Mouse (Mus musculus): ENCODE measurements around the gene Brd4. TPM values are rescaled to one million over a fixed set of nuclear protein-coding genes. Genes with fewer than 3 reads are reported as not detected.

Brd4 gene
- 132 and 134 TPM in 2 replicates for polyA plus RNA-seq (2016; fragmentation: Nextera tagmentation; extraction: Ambion mirVana)

DNA sequence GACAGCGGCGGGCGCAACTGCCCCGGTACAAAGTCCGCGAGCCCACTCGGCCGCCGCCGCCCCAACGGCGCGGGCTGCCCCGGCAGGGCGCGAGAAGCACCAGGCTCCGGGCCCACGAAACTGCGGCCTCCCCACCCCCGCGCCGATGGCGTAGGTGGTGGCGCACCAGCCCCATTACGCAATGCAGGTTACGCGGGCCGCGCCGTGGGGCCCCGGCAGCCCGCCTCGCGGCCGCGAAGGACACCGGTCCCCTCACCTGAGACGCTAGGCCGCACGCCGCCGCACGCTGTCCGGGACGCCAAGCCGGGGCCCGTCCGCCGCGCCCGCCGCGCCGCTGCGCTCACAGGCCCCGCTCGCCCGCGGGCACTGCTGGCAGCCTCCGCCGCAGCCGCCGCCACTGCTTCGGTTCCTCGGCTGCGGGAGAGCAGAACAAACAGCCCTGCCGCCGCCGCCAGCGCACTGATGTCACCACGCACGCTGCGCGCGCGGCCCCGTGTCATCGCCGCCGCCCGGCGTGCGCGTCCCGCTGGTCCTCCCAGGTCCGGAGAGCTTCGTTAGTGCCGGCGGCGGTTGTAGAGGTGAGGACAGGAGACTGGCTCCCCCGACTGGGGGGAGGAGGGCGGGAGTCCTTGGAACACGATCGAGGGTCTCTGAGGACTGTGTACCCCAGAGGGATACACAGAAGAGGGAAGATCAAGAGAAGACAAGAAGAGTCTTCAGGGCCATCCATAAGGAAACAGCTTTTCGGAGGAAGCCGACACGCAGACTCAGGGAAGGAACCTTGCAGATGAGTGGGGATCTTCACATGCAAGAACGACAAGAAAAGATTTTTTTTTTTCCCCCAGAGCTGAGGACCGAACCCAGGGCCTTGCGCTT is at the start of gene Brd4:
TSS of gene Brd4 (minus strand) at position 461 of the 876 bp plus-strand sequence.
- H3K4me3 ChIP-seq = peak within 1 kb of the TSS; percentile 87
- no peaks in the 10 kb centered on the region for H3K27me3 ChIP-seq (ENCODE audit: low read depth, poor library complexity, severe bottlenecking)
- DNase-seq (ENCODE audit: low spot score) = peak; percentile 98
- peak within 1 kb of the TSS; percentile 99 for H3K27ac ChIP-seq
- peaks cover 22% of the 10 kb centered on the region; the same call in 1 of the 2 replicates for H3K4me1 ChIP-seq
- H3K9me3 ChIP-seq (replicated peaks) = no peaks in the 10 kb centered on the region
- WGBS = under 1% methylated on average over 100 of the region's 100 CpGs
- peaks cover 10% of the 10 kb centered on the region for H3K36me3 ChIP-seq

DNA sequence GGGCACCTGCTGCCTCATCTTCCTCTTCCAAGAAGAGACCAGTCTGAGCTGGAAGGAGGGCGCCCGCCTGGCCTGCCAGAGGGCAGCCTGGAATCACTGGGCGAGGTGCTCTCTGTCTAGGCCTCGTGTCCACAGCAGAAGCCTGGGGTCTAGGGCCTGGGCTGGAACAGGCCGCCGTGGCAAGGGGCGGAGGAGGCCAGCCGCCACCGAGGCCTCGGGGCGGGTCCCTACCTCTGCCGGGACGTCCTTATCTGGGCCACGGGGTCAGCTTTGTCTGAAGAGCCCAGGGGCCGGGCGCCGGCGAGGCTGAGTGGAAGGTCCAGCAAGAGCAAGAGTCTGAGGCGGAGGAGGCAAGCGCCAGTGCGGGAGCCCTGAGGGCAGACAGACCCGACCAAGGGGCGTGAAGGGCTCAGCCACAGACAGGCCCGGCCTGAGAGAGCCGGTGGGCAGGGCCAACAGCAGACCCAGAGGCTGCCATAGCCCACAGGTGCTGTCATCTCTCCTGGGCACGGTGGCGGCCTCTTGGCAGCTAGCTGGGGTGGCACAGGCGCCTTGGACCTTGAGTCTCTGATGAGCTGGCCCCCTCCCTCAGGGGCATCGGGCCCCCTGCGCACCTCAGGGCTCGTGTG is 49.3 kb upstream of the Brd4 start:
- no peak overlapping the region for H3K27ac ChIP-seq
- 88% methylated on average over 31 of the region's 31 CpGs for WGBS
- no peak for DNase-seq (ENCODE audit: low spot score)
- no peak overlapping the region for H3K4me3 ChIP-seq
- no peaks in the 10 kb centered on the region for H3K9me3 ChIP-seq (replicated peaks)
- no peaks in the 10 kb centered on the region for H3K27me3 ChIP-seq (ENCODE audit: low read depth, poor library complexity, severe bottlenecking)
- peaks cover 97% of the 10 kb centered on the region for H3K36me3 ChIP-seq
- H3K4me1 ChIP-seq = no peaks in the 10 kb centered on the region

DNA sequence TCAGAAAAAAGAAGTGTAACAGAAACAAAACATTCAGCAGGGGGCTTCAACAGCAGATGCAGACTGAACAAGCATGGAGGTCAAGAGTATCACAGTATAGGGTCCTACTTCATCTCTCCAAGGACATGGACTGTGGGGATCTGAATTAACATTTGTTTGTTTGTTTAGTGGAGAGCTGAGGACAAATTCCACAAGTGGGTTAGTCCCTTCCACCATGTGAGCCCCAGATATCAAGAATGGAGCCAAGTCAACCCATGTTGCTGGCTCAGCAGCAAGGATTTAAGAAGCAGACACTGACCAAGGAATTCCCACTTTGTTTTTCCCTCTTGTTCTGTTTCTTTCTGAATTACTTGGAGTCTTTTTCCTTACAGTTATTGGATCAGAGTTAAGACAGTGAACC is 43.0 kb upstream of the Brd4 start:
- DNase-seq (ENCODE audit: low spot score) = no peak
- H3K36me3 ChIP-seq = peaks cover 90% of the 10 kb centered on the region
- H3K27ac ChIP-seq = no peak overlapping the region
- H3K4me3 ChIP-seq = no peak overlapping the region
- no peaks in the 10 kb centered on the region for H3K27me3 ChIP-seq (ENCODE audit: low read depth, poor library complexity, severe bottlenecking)
- H3K9me3 ChIP-seq (replicated peaks) = no peaks in the 10 kb centered on the region
- peaks cover 2% of the 10 kb centered on the region; the same call in 1 of the 2 replicates for H3K4me1 ChIP-seq

DNA sequence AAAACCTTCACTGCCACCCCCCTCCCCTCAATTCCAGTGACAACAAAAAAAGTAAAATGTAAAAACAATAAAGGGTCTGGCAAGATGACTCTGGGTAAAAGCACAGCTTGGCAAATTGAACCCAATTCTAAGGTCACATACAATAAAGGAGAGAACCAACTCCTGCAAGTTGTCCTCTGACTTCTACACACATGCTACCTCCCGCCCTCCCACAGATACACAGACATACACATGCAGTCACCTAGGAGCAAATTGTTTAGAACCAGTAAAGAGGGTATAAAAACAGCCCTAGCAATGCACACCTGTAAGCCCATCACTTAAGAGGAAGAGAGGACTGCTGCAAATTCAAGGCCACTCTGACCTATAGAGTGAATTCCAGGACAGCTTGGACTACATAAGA is 38.3 kb upstream of the Brd4 start:
- peaks cover 59% of the 10 kb centered on the region for H3K36me3 ChIP-seq

DNA sequence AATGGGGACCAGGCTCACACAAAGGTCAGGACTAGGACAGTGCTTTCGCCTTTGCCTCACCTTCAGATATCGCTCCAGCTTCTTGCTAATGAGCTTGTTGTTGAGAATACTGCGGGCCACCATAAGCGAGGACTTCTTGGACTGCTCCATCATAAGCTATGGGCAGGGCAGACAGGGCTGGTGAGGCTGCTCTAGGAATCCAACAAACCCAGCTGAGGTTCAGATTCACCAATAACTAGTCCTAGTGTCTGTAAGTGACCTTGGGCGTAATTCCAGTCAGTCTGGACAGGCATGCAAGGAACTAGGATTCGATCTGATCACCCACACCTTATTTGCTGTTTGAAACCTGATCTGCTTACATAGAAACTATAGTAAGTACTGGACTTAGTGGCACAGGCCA is 37.3 kb upstream of the Brd4 start:
- peak overlapping the region; percentile 96 for H3K27ac ChIP-seq
- H3K9me3 ChIP-seq (replicated peaks) = no peaks in the 10 kb centered on the region
- peaks cover 22% of the 10 kb centered on the region for H3K4me1 ChIP-seq
- no peak for DNase-seq (ENCODE audit: low spot score)
- no peaks in the 10 kb centered on the region for H3K27me3 ChIP-seq (ENCODE audit: low read depth, poor library complexity, severe bottlenecking)
- WGBS = 25% methylated on average over 6 of the region's 6 CpGs
- peaks cover 60% of the 10 kb centered on the region for H3K36me3 ChIP-seq
- peak overlapping the region; percentile 87 for H3K4me3 ChIP-seq

More for the DNA sequence above, 38.3 kb upstream of the Brd4 start:
- no peaks in the 10 kb centered on the region for H3K9me3 ChIP-seq (replicated peaks)
- H3K4me3 ChIP-seq = peak overlapping the region; percentile 87; the same call in 1 of the 2 replicates
- no peak for DNase-seq (ENCODE audit: low spot score)
- H3K27me3 ChIP-seq (ENCODE audit: low read depth, poor library complexity, severe bottlenecking) = no peaks in the 10 kb centered on the region
- no peak overlapping the region for H3K27ac ChIP-seq
- WGBS = 93% methylated on average over 1 of the region's 1 CpGs
- peaks cover 22% of the 10 kb centered on the region for H3K4me1 ChIP-seq

DNA sequence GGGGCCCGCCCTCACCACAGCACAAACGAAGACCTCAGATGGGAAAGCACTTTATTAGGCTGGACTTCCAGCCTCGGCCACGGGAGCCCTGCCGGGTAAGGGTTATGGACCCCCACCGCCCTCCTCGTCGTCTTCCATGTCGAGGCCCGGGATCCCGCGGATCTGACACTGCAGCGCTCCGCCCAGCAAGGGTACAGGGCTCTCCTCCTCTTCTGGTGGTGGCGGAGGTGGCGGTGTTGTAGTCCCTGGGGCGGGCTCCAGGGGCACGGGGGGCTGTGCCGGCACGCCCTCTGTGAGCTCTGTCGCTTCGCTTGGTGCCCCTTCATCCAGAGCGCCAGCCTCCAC is 36.8 kb upstream of the Brd4 start:
- Histone ChIP-seq H3K4me1 (peaks cover 22% of the 10 kb centered on the region), H3K36me3 (peaks cover 60% of the 10 kb centered on the region), H3K27me3 (ENCODE audit: low read depth, poor library complexity, severe bottlenecking) (no peaks in the 10 kb centered on the region), H3K9me3 (replicated peaks) (no peaks in the 10 kb centered on the region), H3K27ac (peak overlapping the region; percentile 96), H3K4me3 (peak overlapping the region; percentile 87)
- WGBS = under 1% methylated on average over 23 of the region's 23 CpGs
- DNase-seq (ENCODE audit: low spot score) = no peak

DNA sequence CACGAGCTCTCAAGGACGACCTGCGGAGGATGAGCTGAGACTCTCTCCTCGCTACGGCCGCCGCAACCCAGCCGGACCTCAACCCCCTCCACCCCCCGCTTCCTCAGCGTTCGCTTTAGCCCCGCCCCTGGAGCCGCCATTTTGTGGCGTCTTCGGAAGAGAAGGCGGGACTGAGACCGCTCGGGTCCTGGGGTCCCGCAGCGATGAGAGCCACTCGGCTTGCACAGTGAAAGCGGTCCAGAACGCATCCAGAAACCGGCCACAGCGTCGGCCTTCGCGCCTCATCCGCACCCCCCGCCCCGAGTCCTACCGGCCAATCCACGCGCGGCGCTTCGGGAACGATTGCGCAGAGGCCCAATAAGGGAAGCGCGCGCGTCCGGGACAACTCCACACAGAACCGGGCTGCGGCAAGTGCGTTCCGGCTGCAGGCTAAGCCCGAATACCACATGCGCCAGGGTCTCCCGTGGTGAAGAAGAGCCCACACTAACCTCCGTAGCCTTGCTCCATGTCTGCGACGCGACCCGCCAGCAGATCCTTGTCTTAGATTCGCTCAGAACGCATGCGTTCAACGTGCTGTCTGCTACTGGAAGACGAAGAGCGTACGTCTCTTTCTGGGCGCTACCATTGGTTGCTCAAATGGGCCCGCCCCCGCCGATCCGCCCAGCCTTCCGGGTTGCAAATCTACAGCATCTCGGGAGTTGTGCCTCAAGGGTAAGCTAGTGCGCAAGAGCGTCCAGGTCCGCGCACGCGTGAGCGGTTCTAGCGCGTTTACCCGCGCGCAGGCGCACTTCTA is 36.3 kb upstream of the Brd4 start, which contains the start of gene Akap8:
TSS of gene Akap8 (minus strand) at position 642 of the 793 bp plus-strand sequence.
- Histone ChIP-seq H3K27ac (peak within 1 kb of the TSS; percentile 96), H3K27me3 (ENCODE audit: low read depth, poor library complexity, severe bottlenecking) (no peaks in the 10 kb centered on the region), H3K4me1 (peaks cover 22% of the 10 kb centered on the region), H3K9me3 (replicated peaks) (no peaks in the 10 kb centered on the region), H3K36me3 (peaks cover 60% of the 10 kb centered on the region), H3K4me3 (peak within 1 kb of the TSS; percentile 87)
- peak; percentile 97 for DNase-seq (ENCODE audit: low spot score)
- under 1% methylated on average over 83 of the region's 83 CpGs for WGBS

DNA sequence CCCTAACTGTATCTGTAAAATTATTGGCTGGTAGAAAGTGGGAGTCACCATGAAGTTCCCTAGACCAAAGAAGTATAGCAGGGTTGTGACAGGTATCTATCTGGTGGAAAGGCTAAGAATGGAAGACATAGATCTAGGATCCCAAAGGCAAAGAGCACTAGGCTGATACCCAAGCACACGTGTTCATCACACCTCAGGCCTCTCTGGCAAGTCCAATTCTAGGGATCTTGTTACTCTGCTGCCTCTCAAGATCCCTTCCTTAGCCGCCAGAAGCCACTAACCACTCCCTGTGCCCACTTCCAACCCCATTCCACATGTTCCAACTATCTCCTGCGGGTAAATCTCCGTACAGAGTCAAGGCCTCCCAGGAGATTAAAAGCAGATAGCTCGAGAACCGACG is 35.4 kb upstream of the Brd4 start:
- H3K4me3 ChIP-seq = peak overlapping the region; percentile 87
- no peaks in the 10 kb centered on the region for H3K27me3 ChIP-seq (ENCODE audit: low read depth, poor library complexity, severe bottlenecking)
- under 1% methylated on average over 7 of the region's 7 CpGs for whole genome bisulfite sequencing
- DNase-seq (ENCODE audit: low spot score) = no peak
- H3K36me3 ChIP-seq = peaks cover 60% of the 10 kb centered on the region
- H3K27ac ChIP-seq = peak overlapping the region; percentile 96
- no peaks in the 10 kb centered on the region for H3K9me3 ChIP-seq (replicated peaks)
- H3K4me1 ChIP-seq = peaks cover 22% of the 10 kb centered on the region

DNA sequence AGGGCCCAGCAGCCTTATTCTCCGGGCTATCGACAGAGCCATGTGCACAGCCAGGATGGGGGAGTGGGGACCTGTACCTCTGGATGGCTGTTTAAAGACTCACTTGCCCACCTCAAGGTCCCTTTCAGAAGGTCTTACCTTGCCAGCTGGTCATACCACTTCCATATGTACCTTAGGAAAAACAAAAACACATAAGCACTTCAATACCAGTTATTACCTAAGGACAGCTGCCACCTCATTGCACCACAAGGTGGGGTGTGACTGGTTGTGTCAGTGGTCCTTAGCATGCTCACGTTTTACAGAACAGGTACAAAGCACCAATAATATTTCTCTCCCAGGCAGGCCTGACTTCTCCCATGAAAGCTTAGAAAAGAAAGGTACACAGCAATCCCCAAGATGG is 33.2 kb upstream of the Brd4 start:
- 88% methylated on average over 3 of the region's 3 CpGs for WGBS
- Histone ChIP-seq H3K4me3 (no peak overlapping the region), H3K36me3 (peaks cover 64% of the 10 kb centered on the region), H3K27me3 (ENCODE audit: low read depth, poor library complexity, severe bottlenecking) (no peaks in the 10 kb centered on the region), H3K9me3 (replicated peaks) (no peaks in the 10 kb centered on the region), H3K4me1 (peaks cover 22% of the 10 kb centered on the region), H3K27ac (no peak overlapping the region)
- DNase-seq (ENCODE audit: low spot score) = no peak

DNA sequence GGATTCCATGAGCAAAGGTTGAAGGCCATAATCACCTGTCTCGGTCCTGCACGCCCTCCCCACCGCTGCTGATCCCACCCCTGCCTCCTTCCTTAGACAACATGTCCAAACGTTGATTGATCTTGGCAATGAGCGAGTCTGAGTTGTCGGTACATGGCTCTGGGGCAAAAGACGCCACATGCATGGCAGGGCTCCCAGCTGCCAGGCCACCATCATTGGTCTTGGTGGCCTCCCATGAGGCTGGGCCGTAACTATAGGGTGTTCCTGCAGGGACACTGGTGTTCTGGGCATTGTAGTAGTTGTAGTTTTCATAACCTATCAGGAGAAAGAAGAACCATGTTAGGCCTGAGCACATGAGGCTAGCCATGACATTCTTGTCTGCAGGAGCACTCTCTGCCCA is 32.5 kb upstream of the Brd4 start:
- peaks cover 69% of the 10 kb centered on the region for H3K36me3 ChIP-seq
- H3K27ac ChIP-seq = no peak overlapping the region
- no peaks in the 10 kb centered on the region for H3K9me3 ChIP-seq (replicated peaks)
- H3K4me3 ChIP-seq = no peak overlapping the region
- no peaks in the 10 kb centered on the region for H3K27me3 ChIP-seq (ENCODE audit: low read depth, poor library complexity, severe bottlenecking)
- 92% methylated on average over 8 of the region's 8 CpGs for WGBS
- H3K4me1 ChIP-seq = peaks cover 16% of the 10 kb centered on the region
- no peak for DNase-seq (ENCODE audit: low spot score)

DNA sequence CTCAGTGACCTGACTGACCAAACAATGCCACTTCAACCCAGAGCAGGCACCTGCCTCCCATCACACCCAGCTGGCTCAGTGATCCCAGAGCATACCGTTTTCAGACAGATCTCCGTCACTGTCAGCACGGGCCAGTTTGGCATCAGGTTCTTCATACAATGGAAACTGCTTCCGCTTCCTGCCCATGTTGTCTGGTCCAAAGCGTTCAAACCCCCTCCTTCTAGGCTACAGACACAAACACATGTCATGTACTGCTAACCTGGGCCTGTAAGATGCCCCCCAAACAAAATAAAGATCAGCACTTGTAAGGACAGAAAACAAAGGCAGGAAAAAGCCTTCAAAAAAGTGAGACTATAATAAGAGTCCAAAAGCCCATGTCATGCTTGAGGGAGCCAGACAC is 31.0 kb upstream of the Brd4 start:
- H3K4me1 ChIP-seq = peaks cover 9% of the 10 kb centered on the region
- WGBS = 92% methylated on average over 5 of the region's 5 CpGs
- no peak for DNase-seq (ENCODE audit: low spot score)
- H3K27me3 ChIP-seq (ENCODE audit: low read depth, poor library complexity, severe bottlenecking) = no peaks in the 10 kb centered on the region
- no peaks in the 10 kb centered on the region for H3K9me3 ChIP-seq (replicated peaks)
- peaks cover 84% of the 10 kb centered on the region for H3K36me3 ChIP-seq
- no peak overlapping the region for H3K4me3 ChIP-seq
- no peak overlapping the region for H3K27ac ChIP-seq

DNA sequence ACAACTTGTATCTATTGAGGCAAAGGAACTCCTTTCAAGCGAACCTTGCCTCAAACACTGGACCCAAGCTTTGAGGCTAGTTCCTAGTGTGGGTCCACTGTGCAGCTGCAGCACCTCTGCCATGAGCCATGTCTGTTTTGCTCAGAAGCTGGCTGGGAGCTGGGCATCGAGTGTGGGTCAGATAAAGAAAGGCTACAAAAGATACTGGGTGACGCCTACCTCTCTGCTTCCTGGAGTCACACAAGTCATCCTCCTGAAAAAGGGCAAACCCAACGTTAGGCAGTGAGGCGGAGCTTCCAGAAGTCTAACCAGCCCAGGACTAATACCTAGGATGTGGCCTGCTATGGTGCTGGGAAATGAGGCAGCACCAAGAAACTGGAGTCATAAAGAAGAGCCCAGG is 29.4 kb upstream of the Brd4 start:
- 85% methylated on average over 5 of the region's 5 CpGs for whole genome bisulfite sequencing
- Histone ChIP-seq H3K9me3 (replicated peaks) (no peaks in the 10 kb centered on the region), H3K4me3 (no peak overlapping the region), H3K27me3 (ENCODE audit: low read depth, poor library complexity, severe bottlenecking) (no peaks in the 10 kb centered on the region), H3K27ac (no peak overlapping the region), H3K36me3 (peaks cover 99% of the 10 kb centered on the region), H3K4me1 (peaks cover under 1% of the 10 kb centered on the region)
- DNase-seq (ENCODE audit: low spot score) = no peak

DNA sequence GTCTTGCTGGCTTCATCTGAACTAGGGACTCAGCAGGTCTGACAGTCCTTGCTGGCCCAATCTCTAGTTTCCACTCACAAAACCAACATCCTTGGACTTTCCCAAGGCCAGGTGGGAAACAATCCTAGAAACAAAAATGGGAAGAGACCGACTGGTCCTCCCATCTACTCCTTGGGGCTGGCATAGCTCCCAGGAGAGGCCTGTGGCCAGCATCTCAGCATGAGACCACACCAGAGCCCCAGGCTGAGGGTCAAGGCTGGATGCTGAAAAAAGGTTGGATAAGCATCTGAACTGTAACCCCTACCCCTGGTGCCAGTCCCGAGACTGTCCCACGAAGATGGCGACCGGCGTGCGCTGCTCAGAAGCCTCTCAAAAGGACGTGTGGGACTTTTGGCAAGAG is 28.3 kb upstream of the Brd4 start:
- 97% methylated on average over 8 of the region's 8 CpGs for WGBS
- no peak overlapping the region for H3K4me3 ChIP-seq
- no peaks in the 10 kb centered on the region for H3K27me3 ChIP-seq (ENCODE audit: low read depth, poor library complexity, severe bottlenecking)
- peaks cover 100% of the 10 kb centered on the region for H3K36me3 ChIP-seq
- no peaks in the 10 kb centered on the region for H3K4me1 ChIP-seq
- DNase-seq (ENCODE audit: low spot score) = no peak
- no peaks in the 10 kb centered on the region for H3K9me3 ChIP-seq (replicated peaks)
- no peak overlapping the region for H3K27ac ChIP-seq
